Mouse (Mus musculus) ES-E14 (cell line): ENCODE results near the gene Cd52. TPM values are rescaled to one million over a fixed set of nuclear protein-coding genes. Genes with fewer than 3 reads are reported as not detected.

Source experiments
- DNase-seq: peaks from one replicate; pipeline ENCODE4 v3.0.0-alpha.2; 2013; ENCODE audit warnings: low read depth, low spot score
- H3K27ac ChIP-seq: 2 replicates; pipeline ENCODE4 v1.5.1; 2012; ENCODE audit warnings: low read depth, mild to moderate bottlenecking, low read length, moderate library complexity, mixed read lengths; ENCODE audit not compliant: poor library complexity, insufficient read depth, severe bottlenecking
- H3K36me3 ChIP-seq: 2 replicates; pipeline ENCODE4 v1.6.1; 2012; ENCODE audit warnings: mild to moderate bottlenecking, low read length, moderate library complexity, mixed read lengths; ENCODE audit not compliant: control insufficient read depth, poor library complexity, insufficient read depth, severe bottlenecking
- H3K4me1 ChIP-seq, 2 experiments: fragments of 150-350 bp in 1 of 2; sonication (generic) in 1 of 2; 2 replicates each; pipeline ENCODE4 v1.6.1; 2012; ENCODE audit warnings: low read length in 2 of 2, mild to moderate bottlenecking in 1 of 2, mixed read lengths in 1 of 2; ENCODE audit not compliant: control insufficient read depth in 2 of 2, insufficient read depth in 2 of 2, poor library complexity in 1 of 2
- H3K4me3 ChIP-seq, 2 experiments: fragments of 150-350 bp in 1 of 2; sonication (generic) in 1 of 2; 2 replicates each; pipeline ENCODE4 v1.5.1; 2012; ENCODE audit warnings: low read length in 2 of 2, low read depth in 1 of 2, mild to moderate bottlenecking in 1 of 2, mixed read lengths in 1 of 2; ENCODE audit not compliant: insufficient read depth in 1 of 2, poor library complexity in 1 of 2, severe bottlenecking in 1 of 2
- H3K9ac ChIP-seq: 2 replicates; pipeline ENCODE4 v1.6.1; 2012; ENCODE audit warnings: low read depth, mild to moderate bottlenecking, low read length, mixed read lengths; ENCODE audit not compliant: poor library complexity, insufficient read depth, severe bottlenecking
- H3K9me3 ChIP-seq: fragments of 150-350 bp; sonication (generic); 2 replicates; pipeline ENCODE4 v1.6.1; 2012; ENCODE audit warnings: low read depth, mild to moderate bottlenecking, low read length; ENCODE audit not compliant: control insufficient read depth, insufficient read depth
- CHD2 ChIP-seq: IDR thresholded peaks from 2 replicates; pipeline ENCODE4 v1.6.1; 2014; ENCODE audit warnings: mild to moderate bottlenecking, low read depth, low read length, inconsistent platforms
- HCFC1 ChIP-seq: IDR thresholded peaks from 2 replicates; pipeline ENCODE4 v1.6.1; 2012; ENCODE audit warnings: low read length, inconsistent platforms, borderline replicate concordance; ENCODE audit not compliant: insufficient read depth
- MAFK ChIP-seq: IDR thresholded peaks from 2 replicates; pipeline ENCODE4 v1.6.1; 2014; ENCODE audit warnings: mild to moderate bottlenecking, low read depth, low read length, inconsistent platforms; ENCODE audit not compliant: insufficient read depth
- ZC3H11A ChIP-seq: IDR thresholded peaks from 2 replicates; pipeline ENCODE4 v1.6.1; 2012; ENCODE audit warnings: low read depth, mild to moderate bottlenecking, inconsistent platforms, low read length, borderline replicate concordance
- ZNF384 ChIP-seq: IDR thresholded peaks from 2 replicates; pipeline ENCODE4 v1.6.1; 2012; ENCODE audit warnings: low read depth, low read length, inconsistent platforms
- in situ Hi-C, 2 experiments: fragments of 600-800 bp; cut with MboI; formaldehyde crosslinking; loops; one replicate each; pipeline ENCODE4 v1.15.1; 2025; ENCODE audit warnings: low sequenced_read_pairs in 2 of 2, inconsistent platforms in 1 of 2; ENCODE audit not compliant: unreplicated experiment in 2 of 2
- total RNA-seq: library from RNA; depleted of rRNA; stranded (reverse); fragments of 300-350 nt; gene quantifications from 2 replicates; pipeline ENCODE4 v1.2.3, GENCODE M21; 2012

Cd52 gene
- total RNA-seq, 1 experiment, result 13.0 TPM

DNA sequence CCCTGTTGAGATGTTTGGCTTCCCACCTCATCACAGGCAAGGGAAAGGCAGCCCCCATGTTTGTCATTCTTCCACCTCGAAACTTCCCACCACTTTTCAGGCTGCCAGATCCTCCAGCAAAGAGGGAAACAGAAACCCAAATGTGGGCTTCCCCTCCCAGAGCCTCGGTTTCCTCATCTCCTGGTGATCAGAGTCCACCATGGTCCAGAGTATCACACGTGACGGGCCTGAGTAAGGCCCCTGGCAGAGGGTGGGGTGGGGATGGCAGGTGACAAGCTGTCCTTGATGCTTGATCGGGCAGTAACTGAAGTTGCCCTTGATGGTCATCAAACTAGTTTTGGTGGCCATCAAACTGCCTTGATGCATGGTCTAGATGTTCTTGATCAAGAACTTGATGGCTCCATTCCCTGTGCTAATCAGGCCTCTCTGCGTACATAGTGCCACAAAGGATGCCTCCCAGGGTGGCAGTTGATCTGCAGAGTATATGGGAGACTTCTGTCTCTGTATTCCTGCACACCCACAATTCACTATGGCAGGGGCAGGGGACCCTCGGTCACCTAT is 798 bp downstream of the Cd52 start:
- H3K4me1 ChIP-seq, result peaks cover 0 to 4% of the 10 kb centered on the region in 2 experiments; a peak in 1 of 4 replicates
- DNase-seq, result no peak
- H3K9me3 ChIP-seq, result no peaks in the 10 kb centered on the region
- in situ Hi-C loops, result no loop called here
- no peak overlapping the region for H3K4me3 ChIP-seq
- no peak for TF ChIP-seq MAFK
- TF ChIP-seq CHD2, result no peak
- TF ChIP-seq HCFC1, result no peak
- no peak for TF ChIP-seq ZNF384
- TF ChIP-seq ZC3H11A, result no peak
- H3K9ac ChIP-seq, result no peak overlapping the region
- H3K27ac ChIP-seq, result no peak overlapping the region
- H3K36me3 ChIP-seq, result peaks cover 2% of the 10 kb centered on the region; the same call in 1 of the 2 replicates

DNA sequence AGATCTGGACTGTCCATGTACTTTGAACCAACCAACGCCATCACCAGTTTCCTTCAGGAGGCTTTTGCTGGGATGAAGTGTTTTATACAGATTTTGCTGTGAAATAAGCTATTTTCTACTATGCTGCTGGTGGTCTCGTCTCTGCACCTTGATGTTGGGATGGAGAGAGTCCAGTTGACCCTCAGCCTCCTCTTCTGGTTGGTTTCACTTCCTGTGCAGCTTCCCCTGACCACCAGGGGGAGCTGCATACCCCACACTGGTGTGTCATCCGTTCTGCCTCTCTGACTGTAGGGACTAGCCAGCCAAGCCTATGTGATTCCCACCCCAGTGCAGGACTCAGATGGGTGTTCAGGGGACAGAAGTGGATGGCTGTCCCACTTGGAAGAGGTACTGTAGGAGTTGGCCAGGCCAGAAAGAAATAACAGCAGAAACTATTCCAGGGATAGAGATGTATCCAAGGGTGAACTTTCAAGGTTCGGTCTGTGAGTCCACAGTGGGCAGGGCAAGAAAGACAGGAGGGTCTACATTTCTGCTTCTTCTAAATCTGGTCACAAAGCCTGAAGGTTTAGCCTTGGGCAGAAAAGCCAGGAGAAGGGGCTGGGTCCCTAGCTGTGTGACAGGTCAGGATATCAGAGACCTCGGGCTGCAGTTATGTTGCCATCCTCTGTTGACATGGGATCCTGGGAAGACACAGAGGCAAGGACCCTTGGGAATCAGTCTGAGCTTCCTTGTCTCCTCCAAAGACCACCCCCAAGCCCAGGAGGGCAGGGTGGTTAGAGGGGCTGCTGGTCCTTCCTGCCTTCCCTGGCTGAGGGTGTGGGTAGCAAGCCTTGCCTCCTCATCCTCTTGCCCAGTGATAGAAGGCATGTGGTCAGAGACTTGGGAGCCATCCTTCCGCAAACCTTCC is 2.2 kb downstream of the Cd52 start:
- DNase-seq, result peak; percentile 48
- Histone ChIP-seq H3K9ac (no peak overlapping the region), H3K4me1 (no peaks in the 10 kb centered on the region), H3K9me3 (no peaks in the 10 kb centered on the region), H3K27ac (no peak overlapping the region), H3K4me3 (no peak overlapping the region), H3K36me3 (peaks cover 7% of the 10 kb centered on the region; the same call in 1 of the 2 replicates)
- TF ChIP-seq ZC3H11A (no peak), ZNF384 (no peak), MAFK (no peak), CHD2 (no peak), HCFC1 (no peak)
- in situ Hi-C loops, result no loop called here

DNA sequence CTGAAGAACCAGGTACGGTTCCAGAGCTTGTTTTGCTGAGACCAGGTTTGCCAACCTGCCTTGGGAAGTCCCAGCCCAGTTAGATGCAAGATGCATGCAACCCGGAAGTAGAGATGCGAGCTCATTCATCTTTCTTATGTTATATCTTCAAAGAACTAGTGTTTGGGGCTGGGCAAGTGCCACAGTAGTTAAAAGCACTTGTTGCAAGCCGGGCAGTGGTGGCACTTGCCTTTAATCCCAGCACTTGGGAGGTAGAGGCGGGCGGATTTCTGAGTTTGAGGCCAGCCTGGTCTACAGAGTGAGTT is 3.7 kb downstream of the Cd52 start:
- Histone ChIP-seq H3K9ac (no peak overlapping the region), H3K4me3 (no peak overlapping the region), H3K27ac (no peak overlapping the region), H3K9me3 (no peaks in the 10 kb centered on the region), H3K36me3 (peaks cover 13% of the 10 kb centered on the region; the same call in 1 of the 2 replicates), H3K4me1 (no peaks in the 10 kb centered on the region)
- DNase-seq, result no peak
- TF ChIP-seq HCFC1, result no peak
- no peak for TF ChIP-seq ZNF384
- no peak for TF ChIP-seq MAFK
- TF ChIP-seq ZC3H11A, result no peak
- no peak for TF ChIP-seq CHD2
- in situ Hi-C loops, result no loop called here

DNA sequence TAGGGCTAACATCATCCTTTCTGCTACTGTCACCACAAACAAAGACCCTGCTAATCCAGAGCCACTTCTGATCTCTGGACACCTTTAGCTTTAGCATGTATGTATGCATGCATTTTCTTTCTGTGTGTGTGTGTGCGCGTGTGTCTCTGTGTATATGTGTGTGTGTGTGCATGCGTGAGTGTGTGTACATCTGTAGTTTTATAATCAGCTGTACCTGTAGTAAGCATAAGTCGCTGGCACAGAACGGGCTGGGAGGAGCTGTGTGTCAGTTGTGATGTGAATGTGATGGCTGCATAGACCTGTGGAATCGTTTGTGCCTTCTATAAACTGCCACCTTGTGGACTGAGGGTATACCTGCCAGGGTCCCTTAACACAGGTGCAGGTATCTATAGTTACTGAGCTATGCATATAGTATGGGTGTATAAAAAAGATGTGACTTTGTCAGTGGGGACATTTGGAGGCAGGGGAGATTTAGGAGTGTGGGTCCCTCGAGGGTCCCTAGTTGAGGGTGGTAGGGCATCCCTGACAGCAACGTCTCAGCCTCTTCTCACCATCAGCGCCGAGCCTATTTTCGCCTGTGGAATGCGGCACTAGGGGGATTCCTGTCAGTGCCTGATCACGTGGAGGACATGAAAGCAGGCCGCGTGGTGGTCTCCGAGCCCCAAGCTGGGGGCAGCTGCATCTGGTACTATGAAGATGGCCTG is 4.2 kb downstream of the Cd52 start:
- Histone ChIP-seq H3K27ac (no peak overlapping the region), H3K36me3 (peaks cover 13% of the 10 kb centered on the region; the same call in 1 of the 2 replicates), H3K4me1 (no peaks in the 10 kb centered on the region), H3K9me3 (no peaks in the 10 kb centered on the region), H3K9ac (no peak overlapping the region), H3K4me3 (no peak overlapping the region)
- in situ Hi-C loops, result no loop called here
- no peak for DNase-seq
- TF ChIP-seq MAFK (no peak), ZNF384 (no peak), ZC3H11A (no peak), CHD2 (no peak), HCFC1 (no peak)
